Mouse (Mus musculus) midbrain, embryonic 14.5 days (tissue): ENCODE measurements around the gene Myo6. TPM values are rescaled to one million over a fixed set of nuclear protein-coding genes. Genes with fewer than 3 reads are reported as not detected.

Experiments used
- ATAC-seq: fragments of 200-750 bp; cut with Nextera tagmentation; 2 replicates; pipeline ENCODE4 v1.8.0; 2017; ENCODE audit warnings: moderate number of reproducible peaks, moderate library complexity; ENCODE audit not compliant: low FRiP score, low TSS enrichment
- DNase-seq: peaks from one replicate; pipeline ENCODE4 v3.0.0-alpha.2; 2015
- H3K27ac ChIP-seq: fragments of 300-500 bp; sonication (generic); replicated peaks from 2 replicates; pipeline ENCODE4 v1.5.1; 2014; ENCODE audit warnings: mild to moderate bottlenecking, low read depth, low read length, moderate library complexity
- H3K27me3 ChIP-seq: fragments of 300-500 bp; sonication (generic); 2 replicates; pipeline ENCODE4 v1.6.1; 2014; ENCODE audit warnings: low read length, control low read depth, mixed read lengths; ENCODE audit not compliant: control insufficient read depth, insufficient read depth
- H3K36me3 ChIP-seq: fragments of 300-500 bp; sonication (generic); 2 replicates; pipeline ENCODE4 v1.6.1; 2014; ENCODE audit warnings: low read length, control low read depth; ENCODE audit not compliant: control insufficient read depth, insufficient read depth
- H3K4me1 ChIP-seq: fragments of 300-500 bp; sonication (generic); 2 replicates; pipeline ENCODE4 v1.6.1; 2014; ENCODE audit warnings: mild to moderate bottlenecking, antibody characterized with exemption, low read length, control low read depth; ENCODE audit not compliant: control insufficient read depth, insufficient read depth
- H3K4me2 ChIP-seq: fragments of 300-500 bp; sonication (generic); 2 replicates; pipeline ENCODE4 v1.6.1; 2014; ENCODE audit warnings: mild to moderate bottlenecking, low read length, moderate library complexity
- H3K4me3 ChIP-seq: fragments of 300-500 bp; sonication (generic); replicated peaks from 2 replicates; pipeline ENCODE4 v1.5.1; 2014; ENCODE audit warnings: low read depth, low read length
- H3K9ac ChIP-seq: fragments of 300-500 bp; sonication (generic); replicated peaks from 2 replicates; pipeline ENCODE4 v1.6.1; 2014; ENCODE audit warnings: mild to moderate bottlenecking, low read length, moderate library complexity
- H3K9me3 ChIP-seq: fragments of 300-500 bp; sonication (generic); 2 replicates; pipeline ENCODE4 v1.6.1; 2016; ENCODE audit warnings: low read length, control low read depth, mixed read lengths; ENCODE audit not compliant: control insufficient read depth
- WGBS: fragments of 180-500 bp; shearing (Covaris S2); extraction: QIAGEN DNeasy Blood & Tissue Kit; methylation state at CpG from one replicate; pipeline ENCODE4 v1.1.7; 2014; 5-methylcytosine and 5-hydroxymethylcytosine counted together
- polyA plus RNA-seq: library from polyadenylated mRNA; unstranded; fragments of >200 nt; fragmentation: Nextera tagmentation; extraction: Ambion mirVana; gene quantifications from 2 replicates; pipeline ENCODE4 v1.2.1, GENCODE M21; 2014

Myo6 gene
- polyA plus RNA-seq, 1 experiment from 2014 or later, result 21.7 TPM

DNA sequence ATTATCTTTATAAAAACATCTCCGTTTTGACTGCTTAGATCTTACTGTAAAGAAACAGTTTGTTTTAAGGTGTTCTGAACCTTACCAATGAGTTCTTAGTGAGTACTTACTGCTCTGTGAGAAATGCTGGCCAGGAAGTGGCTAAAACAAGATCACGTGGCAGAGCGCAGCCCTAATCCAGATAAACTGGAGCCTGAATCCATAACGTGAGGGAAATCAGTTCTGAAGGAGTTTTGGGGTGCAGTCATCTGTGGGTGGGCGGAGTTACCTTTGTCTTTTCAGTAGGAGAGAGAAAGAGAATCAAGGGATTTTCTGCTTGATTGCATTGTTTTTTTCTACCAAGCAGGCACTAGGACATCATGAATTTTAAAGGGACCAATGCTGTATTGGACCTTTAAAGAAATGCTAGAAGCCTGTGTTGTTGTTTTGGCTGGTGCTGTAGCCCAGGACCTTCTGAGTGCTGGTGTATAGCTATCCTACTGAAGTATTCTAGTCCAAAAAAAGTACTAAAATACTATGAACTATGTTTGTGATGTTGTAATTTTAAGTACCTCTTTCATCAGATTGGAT is 23.6 kb downstream of the Myo6 start:
- Histone ChIP-seq H3K4me3 (no peak overlapping the region), H3K27ac (no peak overlapping the region), H3K27me3 (no peaks in the 10 kb centered on the region), H3K9me3 (no peaks in the 10 kb centered on the region), H3K36me3 (no peaks in the 10 kb centered on the region), H3K9ac (no peak overlapping the region), H3K4me1 (no peaks in the 10 kb centered on the region), H3K4me2 (no peak overlapping the region)
- DNase-seq, result no peak
- 23% methylated on average over 5 of the region's 5 CpGs for WGBS
- no peak for ATAC-seq

- WGBS, result 78% methylated on average over 6 of the region's 6 CpGs
- ATAC-seq (no peak), DNase-seq (no peak)
Observed at GRCm38 (mm10) chr9:80191240-80191639, 26.4 kb downstream of the Myo6 start.

DNA sequence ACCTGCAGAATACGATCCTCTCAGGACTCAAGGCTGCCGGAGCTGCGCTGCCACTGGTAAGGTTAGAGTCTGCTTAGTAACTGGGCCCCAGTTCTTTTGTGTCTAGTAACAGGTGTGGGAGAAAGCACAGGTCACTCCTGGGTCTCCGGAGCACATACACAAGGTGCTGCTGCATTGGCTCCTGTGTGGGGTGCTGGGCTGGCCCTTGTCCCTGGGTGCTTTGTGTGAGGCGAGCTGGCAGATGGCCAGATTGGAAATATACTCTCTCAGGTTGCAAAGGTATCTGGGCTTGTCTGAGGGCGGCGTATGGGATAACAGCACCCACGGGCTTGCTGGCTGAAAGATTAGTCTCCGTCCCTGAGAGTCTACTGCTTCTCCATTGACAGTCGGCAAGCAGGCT is 27.5 kb downstream of the Myo6 start:
- Histone ChIP-seq H3K27me3 (no peaks in the 10 kb centered on the region), H3K9me3 (no peaks in the 10 kb centered on the region), H3K27ac (no peak overlapping the region), H3K4me3 (no peak overlapping the region), H3K36me3 (no peaks in the 10 kb centered on the region), H3K9ac (no peak overlapping the region), H3K4me2 (no peak overlapping the region), H3K4me1 (peaks cover 9% of the 10 kb centered on the region; the same call in 1 of the 2 replicates)
- DNase-seq, result no peak
- no peak for ATAC-seq
- WGBS, result 93% methylated on average over 10 of the region's 10 CpGs

More at GRCm38 (mm10) chr9:80191240-80191639, 26.4 kb downstream of the Myo6 start:
- Histone ChIP-seq H3K4me3 (no peak overlapping the region), H3K9ac (no peak overlapping the region), H3K27ac (no peak overlapping the region), H3K4me1 (peaks cover 3% of the 10 kb centered on the region; the same call in 1 of the 2 replicates), H3K27me3 (no peaks in the 10 kb centered on the region), H3K36me3 (no peaks in the 10 kb centered on the region), H3K9me3 (no peaks in the 10 kb centered on the region), H3K4me2 (no peak overlapping the region)

DNA sequence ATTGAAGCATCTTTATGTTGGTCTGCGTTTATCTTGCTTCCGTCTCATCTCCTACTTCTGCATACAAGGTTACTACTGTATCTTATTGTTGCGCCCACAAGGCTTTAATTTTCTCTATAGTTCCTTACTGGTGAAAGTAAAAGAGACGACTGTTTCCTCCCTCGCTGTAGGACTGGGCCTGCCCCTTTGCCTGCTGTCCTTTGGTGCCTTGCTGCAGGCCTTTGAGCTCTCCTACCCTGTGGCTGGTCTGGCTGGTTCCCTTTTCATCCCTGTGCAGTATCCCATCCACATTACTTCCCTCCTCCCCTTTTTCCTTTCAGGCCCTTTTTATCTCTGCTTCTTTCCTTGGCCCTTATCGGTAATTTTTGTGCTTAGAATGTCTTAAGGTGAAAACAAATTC is 29.6 kb downstream of the Myo6 start:
- Histone ChIP-seq H3K4me1 (peaks cover 9% of the 10 kb centered on the region; the same call in 1 of the 2 replicates), H3K9me3 (no peaks in the 10 kb centered on the region), H3K36me3 (no peaks in the 10 kb centered on the region), H3K9ac (no peak overlapping the region), H3K27me3 (no peaks in the 10 kb centered on the region), H3K27ac (no peak overlapping the region), H3K4me3 (no peak overlapping the region), H3K4me2 (no peak overlapping the region)
- ATAC-seq (no peak), DNase-seq (no peak)
- 70% methylated on average over 6 of the region's 6 CpGs for WGBS

- Histone ChIP-seq H3K9me3 (no peaks in the 10 kb centered on the region), H3K9ac (no peak overlapping the region), H3K4me1 (peaks cover 15% of the 10 kb centered on the region; the same call in 1 of the 2 replicates), H3K4me3 (no peak overlapping the region), H3K27ac (no peak overlapping the region), H3K4me2 (no peak overlapping the region), H3K36me3 (no peaks in the 10 kb centered on the region), H3K27me3 (no peaks in the 10 kb centered on the region)
- ATAC-seq (no peak), DNase-seq (no peak)
- 48% methylated on average over 3 of the region's 3 CpGs for WGBS
Observed at GRCm38 (mm10) chr9:80196161-80196560, 31.3 kb downstream of the Myo6 start.

DNA sequence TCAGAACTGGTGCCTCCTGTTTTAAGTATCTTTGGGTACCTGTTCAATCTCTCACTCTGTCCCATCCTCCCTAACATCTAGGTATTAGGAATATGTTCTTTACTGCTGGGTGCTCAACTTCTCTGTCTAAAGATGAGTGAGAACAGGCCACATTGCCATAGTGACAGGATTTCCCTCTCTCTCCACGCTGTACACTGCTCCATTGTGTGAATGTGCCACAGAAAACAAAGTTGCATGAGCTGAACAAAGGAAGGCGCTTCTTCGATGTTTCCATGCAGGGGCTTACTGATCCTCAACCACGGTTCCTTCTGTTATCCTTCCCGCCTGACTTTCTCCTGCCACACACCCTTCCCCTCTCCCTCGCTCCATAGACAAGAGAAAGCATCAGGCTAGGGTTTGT is 32.4 kb downstream of the Myo6 start:
- Histone ChIP-seq H3K4me1 (peaks cover 15% of the 10 kb centered on the region; the same call in 1 of the 2 replicates), H3K36me3 (no peaks in the 10 kb centered on the region), H3K27me3 (no peaks in the 10 kb centered on the region), H3K4me3 (no peak overlapping the region), H3K9me3 (no peaks in the 10 kb centered on the region), H3K4me2 (no peak overlapping the region), H3K27ac (no peak overlapping the region), H3K9ac (no peak overlapping the region)
- DNase-seq (peak; percentile 46), ATAC-seq (no peak)
- 9% methylated on average over 6 of the region's 6 CpGs for WGBS

- H3K4me2 ChIP-seq, result 0 out of 2 replicates have a peak overlapping the region, but pooled peaks have one; percentile 1
- no peak overlapping the region for H3K4me3 ChIP-seq
- H3K36me3 ChIP-seq, result no peaks in the 10 kb centered on the region
- H3K9ac ChIP-seq, result no peak overlapping the region
- H3K27me3 ChIP-seq, result no peaks in the 10 kb centered on the region
- 46% methylated on average over 6 of the region's 6 CpGs for WGBS
- H3K9me3 ChIP-seq, result no peaks in the 10 kb centered on the region
- no peak for ATAC-seq
- 0 out of 2 replicates have a peak, but pooled peaks cover 13% of the 10 kb centered on the region for H3K4me1 ChIP-seq
- peak overlapping the region; percentile 33; the same call in 1 of the 2 replicates for H3K27ac ChIP-seq
- DNase-seq, result no peak
Observed at GRCm38 (mm10) chr9:80200855-80201254, 36.0 kb downstream of the Myo6 start.

DNA sequence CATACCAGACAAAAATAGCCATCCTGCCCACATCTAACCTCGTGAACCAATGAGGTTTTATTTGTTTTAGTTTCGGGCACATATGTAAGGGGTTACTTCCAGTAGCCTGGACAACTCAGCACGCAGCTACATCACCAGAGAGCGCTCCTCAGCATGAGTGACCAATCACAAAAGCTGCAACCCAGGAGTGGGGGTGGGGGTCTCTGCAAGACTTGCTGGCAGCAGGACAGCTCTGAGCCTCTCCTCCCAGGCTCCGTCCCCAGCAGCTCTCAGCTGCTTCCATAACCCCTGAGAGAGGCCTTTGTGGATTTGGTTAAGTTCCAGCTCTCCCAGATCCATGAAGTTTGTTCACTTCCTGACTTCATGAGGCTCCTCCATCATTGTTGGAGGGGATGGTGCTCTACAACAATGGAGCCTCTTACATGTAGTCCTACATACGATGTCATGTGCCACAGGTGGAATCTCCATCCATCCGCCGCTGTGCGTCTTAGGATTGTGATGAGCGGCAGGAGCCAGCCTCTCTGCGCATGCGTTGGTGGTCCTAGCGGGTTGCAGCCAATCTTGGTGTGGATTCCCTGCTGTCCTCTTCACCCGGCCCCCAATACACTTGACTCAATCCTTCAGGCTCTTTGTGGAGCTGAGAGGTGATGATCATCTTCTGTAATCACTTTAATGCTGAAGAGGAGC is 37.7 kb downstream of the Myo6 start:
- Histone ChIP-seq H3K27me3 (no peaks in the 10 kb centered on the region), H3K27ac (no peak overlapping the region), H3K4me3 (no peak overlapping the region), H3K4me2 (no peak overlapping the region), H3K36me3 (no peaks in the 10 kb centered on the region), H3K4me1 (0 out of 2 replicates have a peak, but pooled peaks cover 7% of the 10 kb centered on the region), H3K9me3 (no peaks in the 10 kb centered on the region), H3K9ac (no peak overlapping the region)
- 0 out of 2 replicates have a peak, but pooled peaks have one; percentile 43 for ATAC-seq
- peak; percentile 34 for DNase-seq
- WGBS, result 80% methylated on average over 14 of the region's 14 CpGs

GRCm38 (mm10) chr9:80208681-80209080 is 43.9 kb downstream of the Myo6 start:
- no peak for ATAC-seq
- Histone ChIP-seq H3K27ac (no peak overlapping the region), H3K36me3 (no peaks in the 10 kb centered on the region), H3K4me3 (no peak overlapping the region), H3K27me3 (no peaks in the 10 kb centered on the region), H3K9me3 (no peaks in the 10 kb centered on the region), H3K4me1 (no peaks in the 10 kb centered on the region), H3K9ac (no peak overlapping the region), H3K4me2 (no peak overlapping the region)
- DNase-seq, result no peak
- WGBS, result 94% methylated on average over 2 of the region's 2 CpGs
